Mouse (Mus musculus) testis, adult 2 months (tissue): ENCODE measurements around the gene Sdc1.

Experiments
- CTCF ChIP-seq: fragments of 200-500 bp; IDR thresholded peaks from 2 replicates; pipeline ENCODE4 v1.5.1; 2012; ENCODE audit warnings: low read depth, mild to moderate bottlenecking, inconsistent platforms, low read length, moderate library complexity; ENCODE audit not compliant: control insufficient read depth, insufficient read depth, insufficient replicate concordance
- POLR2A ChIP-seq: fragments of 200-500 bp; IDR thresholded peaks from 2 replicates; pipeline ENCODE4 v1.6.1; 2012; ENCODE audit warnings: low read depth, mild to moderate bottlenecking, inconsistent platforms, low read length, moderate library complexity; ENCODE audit not compliant: control insufficient read depth

DNA sequence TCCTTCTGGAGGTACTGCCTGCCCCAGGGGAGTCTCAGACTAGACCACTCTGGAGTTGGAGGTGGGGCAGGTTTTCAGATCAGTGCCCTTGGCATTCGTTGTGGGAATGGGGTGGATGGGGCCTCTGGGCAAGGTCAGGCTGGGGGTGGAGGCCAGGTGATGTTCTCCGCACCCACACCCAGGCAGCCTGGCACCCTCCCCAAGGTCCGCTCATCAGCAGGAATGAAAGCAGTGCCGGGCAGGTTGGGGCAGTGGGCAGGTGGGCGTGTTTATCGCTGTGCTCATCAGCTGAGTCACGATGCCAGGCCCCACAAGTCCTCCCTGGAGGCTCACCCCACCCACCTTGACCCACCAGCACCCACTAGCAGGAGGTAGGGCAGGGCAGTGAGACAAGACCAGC lies 7.0 kb downstream of the Sdc1 start:
- TF ChIP-seq CTCF (no peak), POLR2A (no peak)
